In genomic region chr2:32503588-32503987, GRCm38 (mm10) we compare ENCODE assay signal across 17 mouse cellular contexts. TPM values are rescaled to one million over a fixed set of nuclear protein-coding genes. Genes with fewer than 3 reads are reported as not detected.
DNase-seq lines count a peak whose midpoint lies in the region; ATAC-seq and TF ChIP-seq lines count a peak whose summit lies in the region.
"Had no signal": no experiment of that assay in that cellular context is flagged by ENCODE, and none has a peak within 500 bp of the region (broad histone marks: within the 10 kb centered on the region; RNA-seq: fewer than 3 reads in every experiment).

No protein-coding gene starts in this region.

- no peaks in the 10 kb centered on the region; the same call in 1 of the 2 replicates for H3K4me1 ChIP-seq in intestine, embryonic 14.5 days (replicated peaks; ENCODE audit: control insufficient read depth, insufficient read depth, low read length)
- H3K4me1 ChIP-seq in intestine, postnatal 0 days (replicated peaks; ENCODE audit: control insufficient read depth, insufficient read depth, low read length): no peaks in the 10 kb centered on the region
- H3K4me1 ChIP-seq in embryonic facial prominence, embryonic 10.5 days: peaks cover 29% of the 10 kb centered on the region
- H3K4me1 ChIP-seq in limb, embryonic 13.5 days: peaks cover 4% of the 10 kb centered on the region; the same call in 1 of the 2 replicates

- no peak overlapping the region for H3K9ac ChIP-seq in intestine, embryonic 14.5 days (ENCODE audit: low read length)
- no peak overlapping the region for H3K9ac ChIP-seq in intestine, postnatal 0 days (ENCODE audit: low read depth, low read length)
- no peak overlapping the region for H3K9ac ChIP-seq in limb, embryonic 13.5 days
- H3K9ac ChIP-seq: heart, embryonic 12.5 days; liver, embryonic 12.5 days had no signal

- ATAC-seq in intestine, embryonic 14.5 days (replicated peaks; ENCODE audit: low FRiP score, low TSS enrichment, low read depth): no peak
- ATAC-seq in intestine, postnatal 0 days: no peak
- ATAC-seq in limb, embryonic 13.5 days (ENCODE audit: low FRiP score, low read depth): no peak
- ATAC-seq: liver, embryonic 12.5 days had no signal

- H3K9me3 ChIP-seq in intestine, embryonic 14.5 days (ENCODE audit: control insufficient read depth, low read length): no peaks in the 10 kb centered on the region
- no peaks in the 10 kb centered on the region for H3K9me3 ChIP-seq in intestine, postnatal 0 days (ENCODE audit: control insufficient read depth)
- peaks cover 8% of the 10 kb centered on the region for H3K9me3 ChIP-seq in embryonic facial prominence, embryonic 10.5 days
- peaks cover 9% of the 10 kb centered on the region; the same call in 1 of the 2 replicates for H3K9me3 ChIP-seq in limb, embryonic 13.5 days

- 27% methylated on average over 3 of the region's 3 CpGs for WGBS in intestine, embryonic 14.5 days
- WGBS in intestine, postnatal 0 days: 16% methylated on average over 3 of the region's 3 CpGs
- WGBS in embryonic facial prominence, embryonic 10.5 days: 58% methylated on average over 3 of the region's 3 CpGs
- 31% methylated on average over 3 of the region's 3 CpGs for WGBS in limb, embryonic 13.5 days

- no peaks in the 10 kb centered on the region for H3K27me3 ChIP-seq in intestine, embryonic 14.5 days (replicated peaks; ENCODE audit: control insufficient read depth, insufficient read depth, low read length)
- H3K27me3 ChIP-seq in intestine, postnatal 0 days (replicated peaks; ENCODE audit: control insufficient read depth, insufficient read depth, low read length): no peaks in the 10 kb centered on the region
- no peaks in the 10 kb centered on the region for H3K27me3 ChIP-seq in embryonic facial prominence, embryonic 10.5 days (replicated peaks; ENCODE audit: low read depth, poor library complexity, severe bottlenecking)
- no peaks in the 10 kb centered on the region for H3K27me3 ChIP-seq in limb, embryonic 13.5 days
- H3K27me3 ChIP-seq: heart, embryonic 12.5 days; liver, embryonic 12.5 days had no signal

- no peak overlapping the region for H3K4me2 ChIP-seq in intestine, embryonic 14.5 days (ENCODE audit: low read length)
- no peak overlapping the region for H3K4me2 ChIP-seq in intestine, postnatal 0 days (replicated peaks; ENCODE audit: low read depth)
- no peak overlapping the region for H3K4me2 ChIP-seq in limb, embryonic 13.5 days (replicated peaks)
- H3K4me2 ChIP-seq: heart, embryonic 12.5 days; liver, embryonic 12.5 days; midbrain, embryonic 11.5 days had no signal

- H3K36me3 ChIP-seq in intestine, embryonic 14.5 days (ENCODE audit: control insufficient read depth, insufficient read depth, low read length): no peaks in the 10 kb centered on the region
- H3K36me3 ChIP-seq in intestine, postnatal 0 days (ENCODE audit: control insufficient read depth, insufficient read depth): no peaks in the 10 kb centered on the region
- H3K36me3 ChIP-seq in embryonic facial prominence, embryonic 10.5 days (replicated peaks): peaks cover 3% of the 10 kb centered on the region; the same call in 1 of the 2 replicates
- H3K36me3 ChIP-seq in limb, embryonic 13.5 days: no peaks in the 10 kb centered on the region
- H3K36me3 ChIP-seq: heart, embryonic 12.5 days; liver, embryonic 12.5 days had no signal

- no peak overlapping the region for H3K4me3 ChIP-seq in intestine, embryonic 14.5 days (ENCODE audit: low read depth, low read length)
- H3K4me3 ChIP-seq in intestine, postnatal 0 days (ENCODE audit: low read depth, low read length): no peak overlapping the region
- H3K4me3 ChIP-seq in embryonic facial prominence, embryonic 10.5 days: no peak overlapping the region
- no peak overlapping the region for H3K4me3 ChIP-seq in limb, embryonic 13.5 days
- H3K4me3 ChIP-seq in layer of hippocampus, adult 2 months: no peak overlapping the region
- H3K4me3 ChIP-seq: heart, embryonic 12.5 days; left cerebral cortex, adult 2 months; liver, embryonic 12.5 days had no signal

- peak overlapping the region; percentile 27; the same call in 1 of the 2 replicates for H3K27ac ChIP-seq in intestine, embryonic 14.5 days (ENCODE audit: low read depth)
- H3K27ac ChIP-seq in intestine, postnatal 0 days (ENCODE audit: low read depth, low read length): no peak overlapping the region
- peak overlapping the region; percentile 44; the same call in 1 of the 2 replicates for H3K27ac ChIP-seq in embryonic facial prominence, embryonic 10.5 days (replicated peaks)
- H3K27ac ChIP-seq in limb, embryonic 13.5 days: 0 out of 2 replicates have a peak overlapping the region, but pooled peaks have one; percentile 39
- no peak overlapping the region for H3K27ac ChIP-seq in layer of hippocampus, adult 2 months
- H3K27ac ChIP-seq: left cerebral cortex, adult 2 months; liver, embryonic 12.5 days had no signal

- DNase-seq in intestine, embryonic 14.5 days (ENCODE audit: low spot score): no peak
- peak; percentile 59 for DNase-seq in 3134 (ENCODE audit: extremely low read depth, insufficient read length, low spot score)
- DNase-seq in embryonic facial prominence, embryonic 10.5 days (ENCODE audit: low spot score): no peak
- no peak for DNase-seq in left cerebral cortex, postnatal 25 days (ENCODE audit: low spot score in 2 of 2)
- DNase-seq in layer of hippocampus, adult 2 months (ENCODE audit: low spot score in 2 of 2): no peak
- DNase-seq in liver: no peak
- DNase-seq: adrenal gland, postnatal 14 days; cerebellum, postnatal 10 days; heart, postnatal 4 days; lung, postnatal 14 days; thymus, adult 18-20 months had no signal

- no peak for TF ChIP-seq CTCF in intestine, postnatal 0 days (IDR thresholded peaks at IDR 0.05; ENCODE audit: low read depth)
- TF ChIP-seq CTCF in layer of hippocampus, adult 2 months (conservative IDR thresholded peaks at IDR 0.05): no peak

- intact Hi-C loops in left cerebral cortex, postnatal 25 days (cut with DNase I): no loop called here

RNA-seq across cellular contexts. Expression of gene Fam102a, which starts 31.5 kb away (rescaled TPM):
- 10.3 and 11.4 TPM in 2 replicates for polyA plus RNA-seq in intestine, embryonic 14.5 days (2014; fragmentation: Nextera tagmentation; extraction: Ambion mirVana)
- polyA plus RNA-seq in intestine, postnatal 0 days (2015; fragmentation: Nextera tagmentation; extraction: Ambion mirVana): 18.0 and 18.4 TPM in 2 replicates
- 11.8 and 12.3 TPM in 2 replicates for polyA plus RNA-seq in embryonic facial prominence, embryonic 10.5 days (2016; fragmentation: Nextera tagmentation; extraction: Ambion mirVana)
- polyA plus RNA-seq in limb, embryonic 13.5 days (2015; fragmentation: Nextera tagmentation; extraction: Ambion mirVana): 10.4 and 10.9 TPM in 2 replicates
- 10 to 100 TPM; 52.2 to 57.8 TPM for total RNA-seq in left cerebral cortex, postnatal 25 days (2021)
- 10 to 100 TPM; 77.1 TPM for total RNA-seq in layer of hippocampus, adult 2 months (2021)

RNA-seq across cellular contexts. Expression of gene Slc25a25, which starts 52.3 kb away (rescaled TPM):
- 17.8 and 18.2 TPM in 2 replicates for polyA plus RNA-seq in intestine, embryonic 14.5 days (2014; fragmentation: Nextera tagmentation; extraction: Ambion mirVana)
- 45.1 and 52.6 TPM in 2 replicates for polyA plus RNA-seq in intestine, postnatal 0 days (2015; fragmentation: Nextera tagmentation; extraction: Ambion mirVana)
- 29.8 and 31.8 TPM in 2 replicates for polyA plus RNA-seq in embryonic facial prominence, embryonic 10.5 days (2016; fragmentation: Nextera tagmentation; extraction: Ambion mirVana)
- polyA plus RNA-seq in limb, embryonic 13.5 days (2015; fragmentation: Nextera tagmentation; extraction: Ambion mirVana): 22.8 and 22.9 TPM in 2 replicates
- total RNA-seq in left cerebral cortex, postnatal 25 days (2021): 10 to 100 TPM; 59.0 to 64.8 TPM
- total RNA-seq in layer of hippocampus, adult 2 months (2021): 10 to 100 TPM; 54.5 to 57.6 TPM

RNA-seq across cellular contexts. Expression of gene Naif1, which starts 53.3 kb away (rescaled TPM):
- polyA plus RNA-seq in intestine, embryonic 14.5 days (2014; fragmentation: Nextera tagmentation; extraction: Ambion mirVana): 5.8 and 6.0 TPM in 2 replicates
- 2.9 and 3.2 TPM in 2 replicates for polyA plus RNA-seq in intestine, postnatal 0 days (2015; fragmentation: Nextera tagmentation; extraction: Ambion mirVana)
- polyA plus RNA-seq in embryonic facial prominence, embryonic 10.5 days (2016; fragmentation: Nextera tagmentation; extraction: Ambion mirVana): 6.4 and 6.8 TPM in 2 replicates
- polyA plus RNA-seq in limb, embryonic 13.5 days (2015; fragmentation: Nextera tagmentation; extraction: Ambion mirVana): 5.7 and 5.9 TPM in 2 replicates
- total RNA-seq in left cerebral cortex, postnatal 25 days (2021): 1 to 10 TPM; 4.2 TPM
- 1 to 10 TPM; 4.3 to 4.5 TPM for total RNA-seq in layer of hippocampus, adult 2 months (2021)

Comparison
In these comparisons a context has a peak if more than half of its experiments do, and no peak if none do; other contexts are left out.
1. H3K27ac ChIP-seq: peak in intestine, embryonic 14.5 days (single experiment), embryonic facial prominence, embryonic 10.5 days (single experiment) and limb, embryonic 13.5 days (single experiment); none in intestine, postnatal 0 days (single experiment) and layer of hippocampus, adult 2 months (single experiment).